ENCODE assay signal across 10 mouse cellular contexts in the genomic region with DNA sequence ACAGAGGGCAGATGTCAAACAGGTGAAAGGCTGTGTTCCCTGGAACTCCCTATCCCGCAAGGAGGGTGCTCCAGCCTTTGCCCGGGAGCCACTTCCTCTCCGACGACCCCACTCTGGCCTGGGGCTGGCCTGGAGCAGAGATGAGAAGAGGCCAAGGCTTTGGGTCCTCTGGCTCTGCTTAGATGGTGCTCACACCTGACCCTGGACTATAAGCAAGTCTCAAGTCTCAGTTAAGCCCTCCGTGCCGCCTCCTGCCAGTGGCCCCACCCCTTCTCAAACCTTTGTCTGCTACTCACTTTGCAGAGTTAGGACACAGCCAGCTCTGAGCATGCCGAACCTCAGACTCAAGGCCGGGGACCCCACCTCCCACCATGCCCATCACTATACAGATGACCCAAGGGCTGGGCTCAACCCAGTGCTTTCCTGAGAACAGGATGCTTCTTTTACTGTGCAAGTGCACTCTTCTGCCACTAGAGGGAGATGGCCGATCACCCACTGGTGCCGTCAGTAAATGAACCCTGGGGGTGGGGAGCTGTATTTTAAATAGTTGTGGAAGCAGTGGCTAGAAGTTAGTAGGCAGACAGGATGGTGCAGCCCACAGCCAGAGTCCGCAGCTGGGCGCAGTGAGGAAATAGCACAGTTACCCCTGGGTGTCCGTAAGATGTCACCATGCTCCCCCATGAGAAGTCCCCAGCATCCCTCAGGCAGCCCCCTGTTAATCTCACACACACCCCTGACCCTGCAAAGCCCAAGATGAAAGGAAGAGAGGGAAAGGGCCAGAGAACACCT. TPM values are rescaled to one million over a fixed set of nuclear protein-coding genes. Genes with fewer than 3 reads are reported as not detected.
DNase-seq lines count a peak whose midpoint lies in the region; ATAC-seq lines count a peak whose summit lies in the region.
"Had no signal": no experiment of that assay in that cellular context is flagged by ENCODE, and none has a peak within 500 bp of the region (broad histone marks: within the 10 kb centered on the region; RNA-seq: fewer than 3 reads in every experiment).

No protein-coding gene starts in this region.

- peak; percentile 93 for DNase-seq in heart, adult 11 months
- DNase-seq in heart, postnatal 25 days (ENCODE audit: low spot score), result no peak
- peak; percentile 37 for DNase-seq in cerebellum, adult 11 months
- DNase-seq in left cerebral cortex, postnatal 10 days (ENCODE audit: extremely low spot score in 1 of 2, low spot score in 2 of 2), result peak; percentile 51 to 57
- peak; percentile 29 for DNase-seq in skeletal muscle tissue, adult 2 months (ENCODE audit: low read depth, low spot score)

- intact Hi-C loops in heart, postnatal 25 days (cut with DNase I), result loop anchor here (2.0 kb wide), 2 partner anchors 23 to 147 kb away; no protein-coding TSS in a partner anchor
- intact Hi-C loops in left cerebral cortex, postnatal 10 days (cut with DNase I), result loop anchor here (10.0 kb wide), 1 partner anchor 1231 kb away; no protein-coding TSS in a partner anchor

- ATAC-seq in forebrain, embryonic 13.5 days, result peak; percentile 75
- ATAC-seq in hindbrain, embryonic 13.5 days (ENCODE audit: low FRiP score), result peak; percentile 64
- ATAC-seq in megakaryocyte progenitor cell, adult 5-6 weeks (replicated peaks; ENCODE audit: poor library complexity), result peak; percentile 94

- WGBS in forebrain, embryonic 13.5 days, result 52% methylated on average over 13 of the region's 13 CpGs
- 51% methylated on average over 13 of the region's 13 CpGs for WGBS in hindbrain, embryonic 13.5 days

- no peaks in the 10 kb centered on the region for H3K27me3 ChIP-seq in forebrain, embryonic 13.5 days
- H3K27me3 ChIP-seq in hindbrain, embryonic 13.5 days, result no peaks in the 10 kb centered on the region
- H3K27me3 ChIP-seq: stomach, embryonic 15.5 days had no signal

- H3K4me3 ChIP-seq in forebrain, embryonic 13.5 days, result no peak overlapping the region
- no peak overlapping the region for H3K4me3 ChIP-seq in hindbrain, embryonic 13.5 days
- H3K4me3 ChIP-seq: stomach, embryonic 15.5 days had no signal

- peaks cover 9% of the 10 kb centered on the region; the same call in 1 of the 2 replicates for H3K4me1 ChIP-seq in forebrain, embryonic 13.5 days
- H3K4me1 ChIP-seq in hindbrain, embryonic 13.5 days (replicated peaks), result peaks cover 12% of the 10 kb centered on the region; the same call in 1 of the 2 replicates
- H3K4me1 ChIP-seq: stomach, embryonic 15.5 days had no signal

- no peaks in the 10 kb centered on the region for H3K9me3 ChIP-seq in forebrain, embryonic 13.5 days (replicated peaks)
- H3K9me3 ChIP-seq in hindbrain, embryonic 13.5 days, result 0 out of 2 replicates have a peak, but pooled peaks cover 3% of the 10 kb centered on the region
- H3K9me3 ChIP-seq: stomach, embryonic 15.5 days had no signal

- 0 out of 2 replicates have a peak overlapping the region, but pooled peaks have one; percentile 4 for H3K9ac ChIP-seq in forebrain, embryonic 13.5 days
- no peak overlapping the region for H3K9ac ChIP-seq in hindbrain, embryonic 13.5 days
- H3K9ac ChIP-seq: stomach, embryonic 15.5 days had no signal

- H3K27ac ChIP-seq in forebrain, embryonic 13.5 days, result no peak overlapping the region
- H3K27ac ChIP-seq in hindbrain, embryonic 13.5 days, result no peak overlapping the region; the same call in 1 of the 2 replicates
- H3K27ac ChIP-seq: stomach, embryonic 15.5 days had no signal

- peaks cover 32% of the 10 kb centered on the region for H3K36me3 ChIP-seq in forebrain, embryonic 13.5 days (ENCODE audit: poor library complexity, severe bottlenecking)
- peaks cover 33% of the 10 kb centered on the region for H3K36me3 ChIP-seq in hindbrain, embryonic 13.5 days

- H3K4me2 ChIP-seq in forebrain, embryonic 13.5 days, result no peak overlapping the region
- no peak overlapping the region for H3K4me2 ChIP-seq in hindbrain, embryonic 13.5 days
- H3K4me2 ChIP-seq: stomach, embryonic 15.5 days had no signal

RNA-seq across cellular contexts. Expression of gene Fam243, which starts 7.1 kb away (rescaled TPM):
- 1 to 10 TPM in 1 of 2 experiments, under 1 TPM in 1; 0.75 to 1.4 TPM for total RNA-seq in heart, postnatal 25 days (2021)
- polyA plus RNA-seq in forebrain, embryonic 13.5 days (2015; fragmentation: Nextera tagmentation; extraction: Ambion mirVana), result 0.10 TPM in 1 of 2 replicates, not detected in the other
- polyA plus RNA-seq in hindbrain, embryonic 13.5 days (2015; fragmentation: Nextera tagmentation; extraction: Ambion mirVana), result not detected in 2 replicates
- total RNA-seq in left cerebral cortex, postnatal 10 days (2021), result not detected
- not detected in 2 replicates for total RNA-seq in megakaryocyte progenitor cell, adult 5-6 weeks (2015)
- total RNA-seq in megakaryocyte progenitor cell, adult 5-6 weeks (2017), result not detected in 2 replicates
- total RNA-seq: adrenal gland, postnatal 36 days had no signal
- polyA plus RNA-seq: stomach, embryonic 15.5 days had no signal

RNA-seq across cellular contexts. Expression of gene Smim11, which starts 13.1 kb away (rescaled TPM):
- total RNA-seq in heart, postnatal 25 days (2021), result 10 to 100 TPM; 75.9 to 77.2 TPM
- polyA plus RNA-seq in forebrain, embryonic 13.5 days (2015; fragmentation: Nextera tagmentation; extraction: Ambion mirVana), result 123 and 144 TPM in 2 replicates
- 77.9 and 86.6 TPM in 2 replicates for polyA plus RNA-seq in hindbrain, embryonic 13.5 days (2015; fragmentation: Nextera tagmentation; extraction: Ambion mirVana)
- total RNA-seq in left cerebral cortex, postnatal 10 days (2021), result 10 to 100 TPM; 13.3 to 13.6 TPM
- total RNA-seq in megakaryocyte progenitor cell, adult 5-6 weeks (2015), result 90.9 and 91.1 TPM in 2 replicates
- 164 and 194 TPM in 2 replicates for total RNA-seq in megakaryocyte progenitor cell, adult 5-6 weeks (2017)

RNA-seq across cellular contexts. Expression of gene Kcne2, which starts 22.0 kb away (rescaled TPM):
- total RNA-seq in heart, postnatal 25 days (2021), result not detected
- 9.7 and 16.4 TPM in 2 replicates for polyA plus RNA-seq in forebrain, embryonic 13.5 days (2015; fragmentation: Nextera tagmentation; extraction: Ambion mirVana)
- 22.7 and 49.7 TPM in 2 replicates for polyA plus RNA-seq in hindbrain, embryonic 13.5 days (2015; fragmentation: Nextera tagmentation; extraction: Ambion mirVana)
- under 1 TPM; 0.21 to 0.34 TPM for total RNA-seq in left cerebral cortex, postnatal 10 days (2021)
- total RNA-seq in megakaryocyte progenitor cell, adult 5-6 weeks (2015), result not detected in 2 replicates
- total RNA-seq in megakaryocyte progenitor cell, adult 5-6 weeks (2017), result not detected in 2 replicates

RNA-seq across cellular contexts. Expression of gene Kcne1, which starts 45.1 kb away (rescaled TPM):
- 10 to 100 TPM; 39.8 to 40.1 TPM for total RNA-seq in heart, postnatal 25 days (2021)
- not detected in 2 replicates for polyA plus RNA-seq in forebrain, embryonic 13.5 days (2015; fragmentation: Nextera tagmentation; extraction: Ambion mirVana)
- polyA plus RNA-seq in hindbrain, embryonic 13.5 days (2015; fragmentation: Nextera tagmentation; extraction: Ambion mirVana), result 0.22 and 0.39 TPM in 2 replicates
- total RNA-seq in left cerebral cortex, postnatal 10 days (2021), result not detected
- total RNA-seq in megakaryocyte progenitor cell, adult 5-6 weeks (2015), result not detected in 2 replicates
- total RNA-seq in megakaryocyte progenitor cell, adult 5-6 weeks (2017), result not detected in 2 replicates
- total RNA-seq: adrenal gland, postnatal 36 days had no signal

Comparison
In these comparisons a context has a peak if more than half of its experiments do, and no peak if none do; other contexts are left out.
1. RNA of gene Smim11, which starts 13.1 kb away (total RNA-seq): 90.9 to 194 TPM in megakaryocyte progenitor cell, adult 5-6 weeks and 75.9 to 77.2 TPM in heart, postnatal 25 days; 13.3 to 13.6 TPM in left cerebral cortex, postnatal 10 days; every median in the first group is over 4 times any median in the second.
2. Peak in every context shown above with its lines, with median percentiles within 50 percentile points of each other: ATAC-seq.